ENCODE assay signal across 15 mouse cellular contexts in genomic region chr6:97150156-97150555, GRCm38 (mm10). TPM values are rescaled to one million over a fixed set of nuclear protein-coding genes. Genes with fewer than 3 reads are reported as not detected.
DNase-seq lines count a peak whose midpoint lies in the region; ATAC-seq and TF ChIP-seq lines count a peak whose summit lies in the region.
"Had no signal": no experiment of that assay in that cellular context is flagged by ENCODE, and none has a peak within 500 bp of the region (broad histone marks: within the 10 kb centered on the region; RNA-seq: fewer than 3 reads in every experiment).

No protein-coding gene starts in this region.

- H3K9me3 ChIP-seq in forebrain, postnatal 0 days (ENCODE audit: low read length), result no peaks in the 10 kb centered on the region
- H3K9me3 ChIP-seq in forebrain, embryonic 12.5 days, result no peaks in the 10 kb centered on the region
- H3K9me3 ChIP-seq in liver, postnatal 0 days (ENCODE audit: low read length), result no peaks in the 10 kb centered on the region
- no peaks in the 10 kb centered on the region for H3K9me3 ChIP-seq in liver, embryonic 12.5 days (replicated peaks)
- H3K9me3 ChIP-seq in CH12.LX (replicated peaks; ENCODE audit: low read length), result no peaks in the 10 kb centered on the region
- H3K9me3 ChIP-seq: embryonic facial prominence, embryonic 13.5 days; midbrain, embryonic 13.5 days; neural tube, embryonic 13.5 days had no signal

- TF ChIP-seq EP300 in liver, postnatal 0 days (IDR thresholded peaks at IDR 0.05; ENCODE audit: low read depth), result no peak
- no peak for TF ChIP-seq EP300 in CH12.LX (IDR thresholded peaks at IDR 0.05; ENCODE audit: low read length)

- DNase-seq in forebrain, postnatal 0 days, result no peak
- DNase-seq in liver, postnatal 0 days, result no peak
- DNase-seq in CH12.LX (ENCODE audit: extremely low read depth), result peak; percentile 20
- DNase-seq in cerebellum, postnatal 25 days, result no peak
- no peak for DNase-seq in cerebellum, adult 9-11 months
- DNase-seq: adrenal gland, postnatal 10 days; kidney, adult 2 months; lung, postnatal 10 days had no signal

- peak; percentile 29; the same call in 1 of the 2 replicates for TF ChIP-seq CTCF in forebrain, postnatal 0 days (IDR thresholded peaks at IDR 0.05; ENCODE audit: low read depth)
- peak; percentile 38 for TF ChIP-seq CTCF in liver, postnatal 0 days (IDR thresholded peaks at IDR 0.05; ENCODE audit: low read depth)
- peak; percentile 13 to 43; a peak in 1 of 4 replicates for TF ChIP-seq CTCF in CH12.LX (conservative IDR thresholded peaks at IDR 0.05 in 1 of 2, IDR thresholded peaks at IDR 0.05 in 1 of 2; ENCODE audit: low read depth in 2 of 2, low read length in 2 of 2)

- H3K4me3 ChIP-seq in forebrain, postnatal 0 days (ENCODE audit: low read depth, low read length), result no peak overlapping the region
- no peak overlapping the region for H3K4me3 ChIP-seq in forebrain, embryonic 12.5 days (replicated peaks)
- no peak overlapping the region for H3K4me3 ChIP-seq in liver, postnatal 0 days (ENCODE audit: low read depth, low read length)
- H3K4me3 ChIP-seq in liver, embryonic 12.5 days, result no peak overlapping the region
- no peak overlapping the region for H3K4me3 ChIP-seq in CH12.LX (replicated peaks in 1 of 3; ENCODE audit: low read depth in 2 of 3, low read length in 2 of 3, poor library complexity in 1 of 3)
- H3K4me3 ChIP-seq: embryonic facial prominence, embryonic 13.5 days; midbrain, embryonic 13.5 days; neural tube, embryonic 13.5 days had no signal

- no peak overlapping the region for H3K4me2 ChIP-seq in forebrain, postnatal 0 days (ENCODE audit: low read depth)
- H3K4me2 ChIP-seq in forebrain, embryonic 12.5 days, result no peak overlapping the region
- H3K4me2 ChIP-seq in liver, postnatal 0 days (ENCODE audit: low read depth, low read length), result no peak overlapping the region
- H3K4me2 ChIP-seq in liver, embryonic 12.5 days, result no peak overlapping the region
- H3K4me2 ChIP-seq in CH12.LX (ENCODE audit: insufficient read depth, low read depth, poor library complexity, severe bottlenecking), result no peak overlapping the region
- H3K4me2 ChIP-seq: heart, embryonic 11.5 days; midbrain, embryonic 13.5 days had no signal

- no peaks in the 10 kb centered on the region for H3K27me3 ChIP-seq in forebrain, postnatal 0 days (ENCODE audit: insufficient read depth, low read length)
- peaks cover 7% of the 10 kb centered on the region for H3K27me3 ChIP-seq in forebrain, embryonic 12.5 days
- H3K27me3 ChIP-seq in liver, postnatal 0 days (ENCODE audit: insufficient read depth, low read length), result no peaks in the 10 kb centered on the region
- no peaks in the 10 kb centered on the region for H3K27me3 ChIP-seq in liver, embryonic 12.5 days (replicated peaks)
- no peaks in the 10 kb centered on the region for H3K27me3 ChIP-seq in CH12.LX (replicated peaks)
- H3K27me3 ChIP-seq: embryonic facial prominence, embryonic 13.5 days; neural tube, embryonic 13.5 days had no signal

- no peak for TF ChIP-seq POLR2A in CH12.LX (IDR thresholded peaks at IDR 0.05; ENCODE audit: low read depth, low read length)

- H3K27ac ChIP-seq in forebrain, postnatal 0 days (ENCODE audit: low read depth, low read length), result no peak overlapping the region
- H3K27ac ChIP-seq in forebrain, embryonic 12.5 days, result no peak overlapping the region
- no peak overlapping the region for H3K27ac ChIP-seq in liver, postnatal 0 days (ENCODE audit: low read depth)
- no peak overlapping the region for H3K27ac ChIP-seq in liver, embryonic 12.5 days
- H3K27ac ChIP-seq in CH12.LX (ENCODE audit: insufficient read depth, low read depth), result no peak overlapping the region
- H3K27ac ChIP-seq: embryonic facial prominence, embryonic 13.5 days; midbrain, embryonic 13.5 days; neural tube, embryonic 13.5 days had no signal

- dilution Hi-C loops in CH12.LX (cut with MboI; ENCODE audit: extremely low pct_ligation_motif_present, extremely low pct_unique_long_range_greater_than_20kb, low sequenced_read_pairs), result no loop called here

- peak; percentile 18 for TF ChIP-seq RAD21 in CH12.LX (IDR thresholded peaks at IDR 0.05; ENCODE audit: low read depth, low read length)

- peaks cover 4% of the 10 kb centered on the region; the same call in 1 of the 2 replicates for H3K36me3 ChIP-seq in forebrain, postnatal 0 days (ENCODE audit: insufficient read depth)
- H3K36me3 ChIP-seq in forebrain, embryonic 12.5 days (replicated peaks), result no peaks in the 10 kb centered on the region
- H3K36me3 ChIP-seq in liver, postnatal 0 days (replicated peaks; ENCODE audit: insufficient read depth, low read length), result peaks cover 5% of the 10 kb centered on the region; the same call in 1 of the 2 replicates
- H3K36me3 ChIP-seq in liver, embryonic 12.5 days, result peaks cover 9% of the 10 kb centered on the region
- H3K36me3 ChIP-seq in CH12.LX (replicated peaks in 1 of 2; ENCODE audit: control insufficient read depth in 1 of 2, insufficient read depth in 1 of 2, low read length in 1 of 2), result peaks cover 8 to 27% of the 10 kb centered on the region in 2 experiments

- no peak overlapping the region for H3K9ac ChIP-seq in forebrain, postnatal 0 days
- H3K9ac ChIP-seq in forebrain, embryonic 12.5 days, result no peak overlapping the region
- H3K9ac ChIP-seq in liver, postnatal 0 days (replicated peaks), result no peak overlapping the region
- no peak overlapping the region for H3K9ac ChIP-seq in liver, embryonic 12.5 days
- H3K9ac ChIP-seq in CH12.LX (ENCODE audit: insufficient read depth, low read depth), result no peak overlapping the region
- H3K9ac ChIP-seq: embryonic facial prominence, embryonic 13.5 days; midbrain, embryonic 13.5 days; neural tube, embryonic 13.5 days had no signal

- H3K4me1 ChIP-seq in forebrain, postnatal 0 days (ENCODE audit: insufficient read depth), result peaks cover 14% of the 10 kb centered on the region; the same call in 1 of the 2 replicates
- H3K4me1 ChIP-seq in forebrain, embryonic 12.5 days, result peaks cover 22% of the 10 kb centered on the region
- H3K4me1 ChIP-seq in liver, postnatal 0 days (ENCODE audit: insufficient read depth), result peaks cover 18% of the 10 kb centered on the region
- peaks cover 24% of the 10 kb centered on the region for H3K4me1 ChIP-seq in liver, embryonic 12.5 days
- H3K4me1 ChIP-seq in CH12.LX (ENCODE audit: control insufficient read depth in 1 of 2, insufficient read depth in 2 of 2), result peaks cover 3 to 34% of the 10 kb centered on the region in 2 experiments; a peak in 3 of 4 replicates

- no peaks in the 10 kb centered on the region for H3K79me2 ChIP-seq in CH12.LX (replicated peaks; ENCODE audit: control insufficient read depth, extremely low read depth, insufficient read depth, poor library complexity, severe bottlenecking)

- in situ Hi-C loops in CH12.LX (cut with MboI; ENCODE audit: low pct_ligation_motif_present, low pct_unique_long_range_greater_than_20kb, low sequenced_read_pairs), result no loop called here

- WGBS in forebrain, postnatal 0 days, result 78% methylated on average over 6 of the region's 6 CpGs
- WGBS in forebrain, embryonic 12.5 days, result 87% methylated on average over 6 of the region's 6 CpGs
- 76% methylated on average over 6 of the region's 6 CpGs for WGBS in liver, postnatal 0 days (ENCODE audit: insufficient replicate concordance)
- WGBS in liver, embryonic 12.5 days (ENCODE audit: insufficient replicate concordance), result 74% methylated on average over 6 of the region's 6 CpGs

- ATAC-seq in forebrain, postnatal 0 days, result no peak
- ATAC-seq in forebrain, embryonic 12.5 days (ENCODE audit: low FRiP score), result no peak
- no peak for ATAC-seq in liver, postnatal 0 days
- no peak for ATAC-seq in liver, embryonic 12.5 days
- 0 out of 2 replicates have a peak, but pooled peaks have one; percentile 13 for ATAC-seq in megakaryocyte progenitor cell, adult 5-6 weeks (replicated peaks; ENCODE audit: poor library complexity)
- ATAC-seq: midbrain, embryonic 13.5 days had no signal

TF ChIP-seq in CH12.LX, 34 proteins besides CTCF, POLR2A, EP300 and RAD21 (continues in another document):
- no peak for TF ChIP-seq MAX (IDR thresholded peaks at IDR 0.05; ENCODE audit: low read length)

RNA-seq across cellular contexts. Expression of gene Eogt, which starts 1.2 kb away (rescaled TPM):
- total RNA-seq in forebrain, postnatal 0 days (2014; rRNA removed), result 18.0 and 24.8 TPM in 2 replicates
- 5.5 and 8.8 TPM in 2 replicates for polyA plus RNA-seq in forebrain, postnatal 0 days (2015; fragmentation: Nextera tagmentation; extraction: Ambion mirVana)
- 8.0 and 8.1 TPM in 2 replicates for polyA plus RNA-seq in forebrain, embryonic 12.5 days (2016; fragmentation: Nextera tagmentation; extraction: Ambion mirVana)
- 1.0 and 1.8 TPM in 2 replicates for polyA plus RNA-seq in liver, postnatal 0 days (2015; fragmentation: Nextera tagmentation; extraction: Ambion mirVana)
- polyA plus RNA-seq in liver, embryonic 12.5 days (2016; fragmentation: Nextera tagmentation; extraction: Ambion mirVana), result 2.9 and 3.7 TPM in 2 replicates
- total RNA-seq in CH12.LX (2012; rRNA removed) (10.9 and 11.4 TPM in 2 replicates), CH12.LX (2014; rRNA removed) (8.0 and 10.1 TPM in 2 replicates)
- polyA plus RNA-seq in CH12.LX (2012; ENCODE audit: insufficient read length, low read depth), result 13.4 and 13.9 TPM in 2 replicates
- 2.4 and 2.8 TPM in 2 replicates for total RNA-seq in megakaryocyte progenitor cell, adult 5-6 weeks (2015)
- 3.2 and 3.4 TPM in 2 replicates for total RNA-seq in megakaryocyte progenitor cell, adult 5-6 weeks (2017)

RNA-seq across cellular contexts. Expression of gene Tmf1, which starts 28.8 kb away (rescaled TPM):
- total RNA-seq in forebrain, postnatal 0 days (2014; rRNA removed), result 30.7 and 32.7 TPM in 2 replicates
- 31.9 and 41.3 TPM in 2 replicates for polyA plus RNA-seq in forebrain, postnatal 0 days (2015; fragmentation: Nextera tagmentation; extraction: Ambion mirVana)
- 30.5 and 33.5 TPM in 2 replicates for polyA plus RNA-seq in forebrain, embryonic 12.5 days (2016; fragmentation: Nextera tagmentation; extraction: Ambion mirVana)
- 17.5 and 20.3 TPM in 2 replicates for polyA plus RNA-seq in liver, postnatal 0 days (2015; fragmentation: Nextera tagmentation; extraction: Ambion mirVana)
- polyA plus RNA-seq in liver, embryonic 12.5 days (2016; fragmentation: Nextera tagmentation; extraction: Ambion mirVana), result 19.6 and 19.9 TPM in 2 replicates
- 22.3 and 23.5 TPM in 2 replicates for total RNA-seq in CH12.LX (2012; rRNA removed)
- total RNA-seq in CH12.LX (2014; rRNA removed), result 12.7 and 13.7 TPM in 2 replicates
- polyA plus RNA-seq in CH12.LX (2012; ENCODE audit: insufficient read length, low read depth), result 25.1 and 26.4 TPM in 2 replicates
- total RNA-seq in megakaryocyte progenitor cell, adult 5-6 weeks (2015), result 16.5 and 20.0 TPM in 2 replicates
- total RNA-seq in megakaryocyte progenitor cell, adult 5-6 weeks (2017), result 50.3 and 115 TPM in 2 replicates

RNA-seq across cellular contexts. Expression of gene Uba3, which starts 55.3 kb away (rescaled TPM):
- 83.2 and 86.3 TPM in 2 replicates for total RNA-seq in forebrain, postnatal 0 days (2014; rRNA removed)
- polyA plus RNA-seq in forebrain, postnatal 0 days (2015; fragmentation: Nextera tagmentation; extraction: Ambion mirVana), result 61.3 and 67.2 TPM in 2 replicates
- 94.7 and 95.1 TPM in 2 replicates for polyA plus RNA-seq in forebrain, embryonic 12.5 days (2016; fragmentation: Nextera tagmentation; extraction: Ambion mirVana)
- polyA plus RNA-seq in liver, postnatal 0 days (2015; fragmentation: Nextera tagmentation; extraction: Ambion mirVana), result 16.1 and 17.2 TPM in 2 replicates
- 39.9 and 40.7 TPM in 2 replicates for polyA plus RNA-seq in liver, embryonic 12.5 days (2016; fragmentation: Nextera tagmentation; extraction: Ambion mirVana)
- total RNA-seq in CH12.LX (2012; rRNA removed) (47.3 and 52.7 TPM in 2 replicates), CH12.LX (2014; rRNA removed) (106 and 120 TPM in 2 replicates)
- polyA plus RNA-seq in CH12.LX (2012; ENCODE audit: insufficient read length, low read depth), result 55.6 and 69.5 TPM in 2 replicates
- 51.9 and 54.4 TPM in 2 replicates for total RNA-seq in megakaryocyte progenitor cell, adult 5-6 weeks (2015)
- 57.9 and 62.8 TPM in 2 replicates for total RNA-seq in megakaryocyte progenitor cell, adult 5-6 weeks (2017)
